Mouse (Mus musculus): ENCODE data around the gene Nagpa.
A peak's percentile ranks its signal among the peaks of the same experiment; 100 is the strongest.
"Not testable (repeated sequence)": the region's sequence is repeated elsewhere in the genome, so short reads cannot be mapped to it uniquely, and the experiment has no call there.

The Nagpa gene

GRCm38 (mm10) chr16:5203668-5204433, at the start of gene Nagpa:
TSS of gene Nagpa (minus strand) at chr16:5204012.
- peak; percentile 85 for DNase-seq

DNA sequence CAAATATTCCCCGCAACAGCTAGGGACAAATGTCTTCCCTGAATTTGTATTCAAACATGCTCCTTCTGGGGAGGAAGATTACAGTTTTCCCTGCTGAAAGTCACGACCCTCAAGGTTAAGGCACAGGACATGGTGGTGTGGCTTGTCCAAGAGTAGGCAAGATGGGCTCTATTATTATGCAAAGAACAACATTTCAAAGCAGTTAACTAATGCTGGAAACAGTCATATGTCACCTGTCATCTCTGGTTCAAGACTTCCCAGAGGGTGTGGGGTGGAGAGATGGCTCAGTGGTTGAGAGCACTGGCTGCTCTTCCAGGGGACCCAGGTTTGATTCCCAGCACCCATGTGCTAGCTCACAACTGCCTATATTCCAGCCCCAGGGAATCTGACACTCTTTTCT, 48.4 kb upstream of the Nagpa start:
- no peak for DNase-seq

- DNase-seq: no peak
Measured at GRCm38 (mm10) chr16:5250891-5251290, 47.1 kb upstream of the Nagpa start.

- peak; percentile 53 for DNase-seq
Measured at GRCm38 (mm10) chr16:5244411-5244810, 40.6 kb upstream of the Nagpa start.

DNA sequence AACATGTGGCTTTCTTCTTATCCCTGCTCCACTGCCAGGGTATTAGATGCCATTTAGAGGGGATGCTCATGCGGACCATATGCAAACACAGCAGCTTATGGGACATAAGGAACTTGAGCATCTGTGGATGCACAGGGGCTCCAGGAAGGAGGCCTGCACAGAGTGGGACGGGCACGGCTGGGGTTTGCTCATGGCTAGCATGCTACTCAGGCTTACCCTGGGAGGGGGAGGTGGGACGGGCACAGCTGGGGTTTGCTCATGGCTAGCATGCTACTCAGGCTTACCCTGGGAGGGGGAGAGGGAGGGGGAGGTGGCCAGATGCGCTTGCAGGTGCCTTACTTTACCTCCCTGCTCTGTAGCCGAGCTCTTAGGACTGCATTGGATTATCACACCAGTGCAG, 39.1 kb upstream of the Nagpa start:
- DNase-seq: no peak

DNA sequence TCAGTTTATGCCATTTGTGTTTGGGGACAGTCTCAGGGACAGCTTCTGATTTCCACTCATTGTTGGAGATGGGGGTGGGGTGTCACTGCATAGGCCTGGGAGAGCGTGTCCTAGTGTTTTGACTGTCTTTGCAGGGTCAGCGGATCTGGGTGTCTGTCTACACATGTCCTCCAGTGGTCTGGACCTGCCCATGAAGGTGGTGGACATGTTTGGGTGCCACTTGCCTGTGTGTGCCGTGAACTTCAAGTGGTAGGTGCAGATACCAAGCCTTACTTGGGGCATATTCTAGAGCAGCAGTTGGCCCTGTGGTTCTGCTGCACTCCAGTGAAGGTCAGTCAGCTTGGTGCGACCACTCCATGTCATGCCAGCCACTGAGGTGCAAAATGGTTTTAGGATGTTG, 38.5 kb upstream of the Nagpa start:
- DNase-seq: no peak

GRCm38 (mm10) chr16:5233418-5234313, 29.9 kb upstream of the Nagpa start, which contains the start of gene Alg1:
TSS of gene Alg1 (plus strand) at chr16:5233621.
- peak; percentile 95 for DNase-seq

DNA sequence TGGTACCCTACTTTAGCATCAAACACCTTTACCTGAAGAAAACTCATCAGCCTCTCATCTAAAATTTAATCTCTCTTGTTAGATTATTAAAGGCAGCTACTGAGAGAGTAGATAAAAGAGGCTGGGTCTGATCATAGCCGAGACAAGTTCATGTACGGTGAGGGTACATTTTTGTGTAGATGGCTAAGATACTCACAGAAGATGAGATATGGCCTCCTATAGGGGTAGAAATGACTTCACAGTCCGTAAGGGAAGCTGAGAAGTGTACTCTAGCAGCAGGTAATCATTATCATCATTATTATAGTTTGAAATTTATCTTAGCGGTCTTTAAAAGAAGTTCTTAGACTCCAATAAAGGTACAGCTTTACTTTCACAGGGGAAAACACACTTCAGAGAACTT, 29.2 kb upstream of the Nagpa start:
- no peak for DNase-seq

DNA sequence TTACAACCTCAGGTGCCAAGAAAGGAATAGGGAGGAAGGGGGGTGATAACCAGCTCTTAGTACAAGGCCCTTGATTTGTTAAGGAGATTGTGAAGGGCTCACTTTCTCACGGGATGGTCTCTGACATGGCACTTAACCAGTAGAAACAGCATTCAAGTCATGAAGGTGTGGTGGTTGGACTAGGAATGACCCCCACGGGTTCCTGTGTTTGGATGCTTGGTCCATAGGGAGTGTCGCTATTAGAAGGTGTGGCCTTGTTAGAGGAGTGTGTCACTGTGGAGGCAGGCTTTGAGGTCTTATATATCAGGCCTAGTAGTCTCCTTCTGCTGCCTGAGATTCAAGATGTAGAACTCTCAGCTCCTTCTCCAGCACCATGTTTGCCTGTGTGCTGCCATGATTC, 24.3 kb upstream of the Nagpa start:
- DNase-seq: not testable (repeated sequence)

- not testable (repeated sequence) for DNase-seq
Measured at GRCm38 (mm10) chr16:5227501-5227900, 23.7 kb upstream of the Nagpa start.

GRCm38 (mm10) chr16:5226534-5226933, 22.7 kb upstream of the Nagpa start:
- not testable (repeated sequence) for DNase-seq

- no peak for DNase-seq
Measured at GRCm38 (mm10) chr16:5222140-5222539, 18.3 kb upstream of the Nagpa start, which contains the start of gene AU021092. TSS of gene AU021092 (minus strand) at chr16:5222299.

DNA sequence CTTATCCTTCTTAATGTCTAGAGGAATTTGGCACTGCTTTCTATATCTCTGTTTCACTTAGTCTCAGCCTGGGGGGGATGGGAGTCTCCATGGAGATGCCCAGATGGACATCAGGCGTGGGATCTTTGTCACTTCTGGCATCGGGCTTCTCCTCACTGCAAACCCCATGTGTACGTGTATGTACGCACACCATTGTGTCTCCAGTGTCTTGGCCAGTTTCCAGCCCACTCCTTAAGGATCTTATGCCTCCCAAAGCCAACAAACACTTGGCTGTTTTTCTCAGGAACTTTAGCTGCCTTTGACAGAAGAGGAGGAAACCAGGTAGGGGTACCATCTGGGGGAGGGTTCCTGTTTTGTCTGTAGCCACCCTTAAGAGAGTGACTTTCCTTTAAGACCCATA, 17.6 kb upstream of the Nagpa start:
- no peak for DNase-seq

DNA sequence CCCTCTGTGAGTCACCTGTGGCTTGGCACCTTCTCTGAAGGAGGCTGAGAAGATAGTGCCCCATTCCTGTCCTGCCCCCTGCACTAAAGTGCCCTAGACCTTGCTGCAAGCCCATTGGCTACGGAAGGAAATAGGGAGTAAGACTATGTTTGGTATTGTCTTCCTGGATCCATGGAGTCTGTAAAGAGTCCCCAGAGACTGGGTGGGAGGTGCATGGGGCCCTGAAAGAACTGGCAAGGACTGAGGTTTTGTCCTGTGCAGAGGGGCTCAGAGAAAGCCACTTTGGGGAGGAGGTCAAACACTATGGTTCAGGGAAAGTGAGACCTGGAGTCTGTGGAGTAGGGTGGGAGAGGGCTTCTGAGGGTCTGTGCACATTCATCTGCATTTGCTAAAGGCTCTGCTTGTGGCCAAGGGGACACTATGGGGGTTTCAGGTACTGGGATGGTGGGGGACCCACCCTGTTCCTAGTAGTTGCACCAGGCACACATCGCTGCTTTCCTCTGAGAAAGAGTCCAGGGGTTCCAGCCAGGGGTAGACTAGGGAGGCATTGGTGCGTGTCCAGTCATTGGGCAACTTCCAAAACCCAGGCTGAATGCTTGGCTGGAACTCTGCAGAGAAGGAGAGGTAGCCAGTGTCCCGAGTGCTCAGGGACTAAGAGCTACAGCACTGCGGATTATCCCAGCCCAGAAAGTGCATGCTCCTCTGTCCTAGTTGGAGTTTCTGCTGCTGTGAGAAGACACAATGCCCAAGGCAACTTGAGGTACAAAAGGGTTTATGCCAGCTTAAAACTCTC, 13.7 kb upstream of the Nagpa start:
- DNase-seq: no peak

- no peak for DNase-seq
Measured at GRCm38 (mm10) chr16:5216686-5217085, 12.9 kb upstream of the Nagpa start.

DNA sequence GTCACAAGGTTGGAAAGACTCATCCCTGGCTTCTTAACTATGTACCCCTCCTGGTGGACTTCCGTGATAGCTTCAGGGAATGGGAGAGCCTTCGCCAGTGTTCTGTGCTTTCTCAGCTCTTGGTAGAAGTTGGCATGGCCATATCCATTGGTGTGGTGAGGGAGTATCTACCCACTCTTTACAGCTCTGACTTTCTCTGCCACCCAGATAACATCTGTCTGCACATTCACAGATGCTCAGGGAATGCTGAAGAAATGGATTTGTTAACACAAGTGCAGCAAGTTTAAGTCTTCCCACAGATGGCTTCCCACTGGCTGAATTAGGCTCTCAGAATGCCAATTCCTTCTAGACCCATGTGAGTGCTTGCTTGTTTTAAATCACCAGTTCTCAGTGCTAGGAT, 10.3 kb upstream of the Nagpa start:
- DNase-seq: no peak

DNA sequence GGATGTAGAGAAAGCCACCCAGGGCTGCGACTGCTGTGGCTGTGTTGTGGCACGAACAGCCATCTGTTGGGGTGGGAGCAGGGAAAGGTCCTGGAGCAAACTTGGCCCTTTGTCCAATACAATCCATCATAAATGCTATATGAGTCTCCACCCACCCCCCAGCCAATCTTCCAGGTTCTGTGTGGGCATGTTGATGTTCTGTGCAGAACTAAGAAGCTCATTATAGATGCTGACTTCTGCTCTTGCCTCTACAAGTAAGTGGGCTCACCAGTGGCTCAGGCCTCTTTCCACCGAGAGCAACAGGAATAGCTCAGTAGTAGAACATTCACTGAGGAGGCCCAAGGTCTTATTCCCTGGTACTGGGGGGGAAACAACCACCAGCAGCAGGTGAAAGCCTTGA, 8.3 kb upstream of the Nagpa start:
- no peak for DNase-seq

- no peak for DNase-seq
Measured at GRCm38 (mm10) chr16:5210365-5210764, 6.6 kb upstream of the Nagpa start.

DNA sequence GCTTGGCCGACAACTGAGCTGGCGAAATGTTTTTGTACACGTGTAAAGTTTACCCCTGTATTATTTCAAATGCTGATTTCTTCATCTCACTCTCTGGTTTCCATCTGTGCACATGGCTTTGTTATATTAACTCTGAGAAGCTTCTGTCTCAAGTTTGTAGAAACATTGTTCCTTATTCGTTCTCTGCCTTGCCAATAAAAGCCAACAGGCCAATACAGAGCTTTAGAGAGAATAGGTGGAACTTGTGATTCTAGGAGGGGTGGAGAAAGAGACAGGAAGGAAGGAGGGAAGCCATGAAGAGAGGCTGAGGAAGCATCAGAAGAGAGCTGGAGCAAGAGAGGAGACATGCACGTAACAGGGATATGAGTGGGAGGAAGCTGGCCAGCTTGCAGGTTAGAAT, 2.2 kb upstream of the Nagpa start:
- DNase-seq: no peak

GRCm38 (mm10) chr16:5205431-5205970, 1.7 kb upstream of the Nagpa start:
- no peak for DNase-seq

DNA sequence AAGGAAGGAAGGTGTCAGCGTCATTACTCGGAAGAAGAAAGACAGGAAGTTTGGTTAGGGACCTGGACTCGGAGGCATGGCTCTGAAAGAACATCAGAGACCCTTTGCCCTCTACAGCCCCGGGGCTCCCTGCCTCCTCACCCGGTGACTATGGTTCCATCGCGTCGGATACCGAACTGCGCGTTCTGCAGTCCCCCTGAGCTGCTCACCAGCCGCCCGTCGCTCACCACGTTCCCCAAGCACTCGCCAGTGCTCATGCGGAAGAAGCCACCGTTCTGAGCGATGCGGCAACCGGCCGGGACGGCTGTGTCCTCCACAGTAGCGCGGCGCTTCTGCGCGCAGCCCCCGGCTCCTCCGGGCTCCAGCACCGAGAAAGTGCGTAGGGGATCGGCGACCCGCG, 612 bp downstream of the Nagpa start:
- DNase-seq: no peak

DNA sequence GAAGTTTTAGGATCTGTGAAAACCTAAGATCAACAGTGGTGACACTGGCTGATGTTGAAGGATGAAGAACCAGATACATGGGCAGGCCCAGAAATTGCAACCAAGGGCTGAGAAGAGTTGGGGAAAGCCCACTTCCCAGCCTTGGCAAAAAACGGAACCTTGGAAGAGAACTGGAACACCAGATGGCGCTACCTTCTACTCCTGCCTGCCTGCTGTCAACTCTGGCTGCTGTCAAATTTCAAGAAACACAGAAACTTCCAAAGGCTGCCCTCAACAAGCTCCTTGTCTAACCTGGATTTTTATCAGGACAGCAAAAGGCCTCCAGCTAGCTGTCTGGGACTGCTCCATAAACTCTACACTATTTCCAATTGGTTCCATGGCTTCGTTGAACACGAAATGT, 1.1 kb downstream of the Nagpa start:
- peak; percentile 54 for DNase-seq

DNA sequence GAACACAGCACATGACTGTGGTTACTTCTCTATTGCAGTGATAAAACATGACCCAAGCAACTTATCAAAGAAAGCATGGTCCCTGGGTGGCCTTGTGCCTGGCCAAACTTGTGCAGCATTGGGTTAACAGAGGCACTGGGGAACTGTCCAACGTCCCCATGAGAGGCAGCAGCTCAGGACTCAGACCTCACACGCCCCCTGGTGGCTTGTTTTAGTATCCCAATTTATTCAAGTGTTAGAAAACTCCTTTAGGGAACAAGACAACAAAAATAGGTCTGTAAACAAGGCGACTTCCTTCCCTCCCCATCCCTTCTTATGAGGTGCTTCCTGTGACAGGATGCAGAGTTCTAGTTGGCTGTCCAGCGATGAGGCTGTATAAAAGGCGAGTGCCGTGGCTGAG, 8.7 kb downstream of the Nagpa start:
- DNase-seq: peak; percentile 74
